7 mouse cellular contexts compared by ENCODE assay signal in the genomic region with DNA sequence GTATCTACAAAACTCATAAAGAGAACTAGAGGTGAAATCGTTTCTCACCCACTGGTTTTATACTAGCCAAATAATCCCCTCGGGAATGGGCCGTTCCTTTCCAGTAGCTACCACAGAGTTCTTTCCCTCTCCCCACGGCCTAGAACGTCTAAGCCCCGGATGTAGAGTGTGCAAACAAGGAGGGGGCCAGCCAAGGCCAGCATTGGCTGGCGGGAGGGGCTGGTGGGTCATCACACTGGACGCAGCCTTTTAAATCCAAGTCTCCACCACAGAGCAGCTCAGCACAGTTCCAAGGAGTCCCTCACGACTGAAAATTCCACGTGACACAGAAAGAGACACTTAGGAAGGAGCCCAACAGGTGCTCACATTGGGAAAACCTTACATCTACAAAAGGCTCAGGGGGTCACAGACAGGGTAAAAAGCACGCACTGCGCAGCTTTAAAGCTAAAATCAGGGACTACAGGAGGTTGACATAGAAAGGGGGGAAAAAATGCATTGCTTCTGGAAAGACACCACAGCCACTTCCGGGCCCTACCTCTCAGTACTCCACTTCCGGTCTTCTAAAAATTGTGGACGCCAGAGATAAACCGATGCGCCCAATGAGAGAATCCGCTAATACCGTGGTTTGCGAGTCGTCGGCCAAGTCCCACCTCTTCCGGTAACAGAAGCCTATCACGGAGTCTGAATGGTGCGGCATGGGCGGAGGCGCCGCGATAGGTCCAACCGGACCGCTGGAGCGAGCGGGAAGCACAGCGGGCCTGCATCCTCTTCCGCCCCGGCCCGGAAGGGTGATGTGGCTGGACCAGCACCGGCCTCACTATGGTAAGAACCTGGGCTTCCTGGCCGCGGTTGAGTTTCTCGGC. TPM values are rescaled to one million over a fixed set of nuclear protein-coding genes. Genes with fewer than 3 reads are reported as not detected.
DNase-seq lines count a peak whose midpoint lies in the region; ATAC-seq and TF ChIP-seq lines count a peak whose summit lies in the region.

A gene (plus strand): TSS at position 162 of the 863 bp plus-strand sequence.
A gene (minus strand): TSS at position 647 of the 863 bp plus-strand sequence.

- no peak for TF ChIP-seq CTCF in intestine, postnatal 0 days (IDR thresholded peaks at IDR 0.05; ENCODE audit: low read depth)
- TF ChIP-seq CTCF in small intestine, adult 2 months (IDR thresholded peaks at IDR 0.05; ENCODE audit: extremely low read depth, insufficient read length, insufficient replicate concordance, low read depth, low read length), result no peak

- H3K4me1 ChIP-seq in embryonic facial prominence, embryonic 10.5 days, result peaks cover 13% of the 10 kb centered on the region
- no peaks in the 10 kb centered on the region for H3K4me1 ChIP-seq in intestine, postnatal 0 days (replicated peaks; ENCODE audit: control insufficient read depth, insufficient read depth, low read length)
- peaks cover 5% of the 10 kb centered on the region; the same call in 1 of the 2 replicates for H3K4me1 ChIP-seq in midbrain, embryonic 12.5 days
- no peaks in the 10 kb centered on the region for H3K4me1 ChIP-seq in small intestine, adult 2 months (ENCODE audit: control insufficient read depth, insufficient read depth, insufficient read length, low read length)

- peak; percentile 100 for ATAC-seq in intestine, postnatal 0 days
- ATAC-seq in midbrain, embryonic 12.5 days (ENCODE audit: low FRiP score, low read depth), result peak; percentile 100

- 4% methylated on average over 41 of the region's 41 CpGs for WGBS in embryonic facial prominence, embryonic 10.5 days
- WGBS in intestine, postnatal 0 days, result 2% methylated on average over 41 of the region's 41 CpGs
- WGBS in midbrain, embryonic 12.5 days, result 2% methylated on average over 40 of the region's 41 CpGs
- WGBS in small intestine, adult 2 months, result 2% methylated on average over 41 of the region's 41 CpGs

- peak; percentile 83 for TF ChIP-seq POLR2A in small intestine, adult 2 months (IDR thresholded peaks at IDR 0.05; ENCODE audit: low read depth, low read length)

- H3K36me3 ChIP-seq in embryonic facial prominence, embryonic 10.5 days (replicated peaks), result peaks cover 7% of the 10 kb centered on the region
- no peaks in the 10 kb centered on the region for H3K36me3 ChIP-seq in intestine, postnatal 0 days (ENCODE audit: control insufficient read depth, insufficient read depth)
- no peaks in the 10 kb centered on the region for H3K36me3 ChIP-seq in midbrain, embryonic 12.5 days
- no peaks in the 10 kb centered on the region for H3K36me3 ChIP-seq in small intestine, adult 2 months (ENCODE audit: control insufficient read depth, insufficient read depth, low read length)

- no peaks in the 10 kb centered on the region for H3K27me3 ChIP-seq in embryonic facial prominence, embryonic 10.5 days (replicated peaks; ENCODE audit: low read depth, poor library complexity, severe bottlenecking)
- no peaks in the 10 kb centered on the region for H3K27me3 ChIP-seq in intestine, postnatal 0 days (replicated peaks; ENCODE audit: control insufficient read depth, insufficient read depth, low read length)
- H3K27me3 ChIP-seq in midbrain, embryonic 12.5 days, result no peaks in the 10 kb centered on the region
- H3K27me3 ChIP-seq in small intestine, adult 2 months (ENCODE audit: control insufficient read depth, insufficient read depth, low read length), result no peaks in the 10 kb centered on the region

- peak within 1 kb of the TSS; percentile 98 for H3K4me3 ChIP-seq in embryonic facial prominence, embryonic 10.5 days
- H3K4me3 ChIP-seq in intestine, postnatal 0 days (ENCODE audit: low read depth, low read length), result peak within 1 kb of the TSS; percentile 62
- peak within 1 kb of the TSS; percentile 94 for H3K4me3 ChIP-seq in midbrain, embryonic 12.5 days
- peak within 1 kb of the TSS; percentile 75 for H3K4me3 ChIP-seq in small intestine, adult 2 months (ENCODE audit: low read depth, low read length)

- no peaks in the 10 kb centered on the region for H3K9me3 ChIP-seq in embryonic facial prominence, embryonic 10.5 days
- no peaks in the 10 kb centered on the region for H3K9me3 ChIP-seq in intestine, postnatal 0 days (ENCODE audit: control insufficient read depth)
- H3K9me3 ChIP-seq in midbrain, embryonic 12.5 days, result no peaks in the 10 kb centered on the region

- H3K4me2 ChIP-seq in intestine, postnatal 0 days (replicated peaks; ENCODE audit: low read depth), result peak within 1 kb of the TSS; percentile 87
- peak within 1 kb of the TSS; percentile 86 for H3K4me2 ChIP-seq in midbrain, embryonic 12.5 days (replicated peaks)

- H3K9ac ChIP-seq in intestine, postnatal 0 days (ENCODE audit: low read depth, low read length), result peak within 1 kb of the TSS; percentile 58
- peak within 1 kb of the TSS; percentile 95 for H3K9ac ChIP-seq in midbrain, embryonic 12.5 days (replicated peaks)

- H3K27ac ChIP-seq in embryonic facial prominence, embryonic 10.5 days (replicated peaks), result peak within 1 kb of the TSS; percentile 97
- peak within 1 kb of the TSS; percentile 83 for H3K27ac ChIP-seq in intestine, postnatal 0 days (ENCODE audit: low read depth, low read length)
- H3K27ac ChIP-seq in midbrain, embryonic 12.5 days (replicated peaks), result peak within 1 kb of the TSS; percentile 79
- peak within 1 kb of the TSS; percentile 80 for H3K27ac ChIP-seq in small intestine, adult 2 months (ENCODE audit: insufficient read depth, low read depth, low read length)

- peak; percentile 97 for DNase-seq in adrenal gland, postnatal 10 days
- DNase-seq in embryonic facial prominence, embryonic 10.5 days (ENCODE audit: low spot score), result peak; percentile 96
- peak; percentile 89 for DNase-seq in gonadal fat pad, adult 2 months (ENCODE audit: low read depth)
- peak; percentile 96 for DNase-seq in left cerebral cortex, postnatal 4 days

- intact Hi-C loops in left cerebral cortex, postnatal 4 days (cut with DNase I), result loop anchor here (5.0 kb wide), 1 partner anchor 347 kb away; a partner anchor contains a TSS

RNA-seq across cellular contexts. Expression of the first gene that starts in this region (rescaled TPM):
- total RNA-seq in adrenal gland, postnatal 10 days (2021), result 10 to 100 TPM; 17.8 to 18.7 TPM
- 71.3 and 72.8 TPM in 2 replicates for polyA plus RNA-seq in embryonic facial prominence, embryonic 10.5 days (2016; fragmentation: Nextera tagmentation; extraction: Ambion mirVana)
- 5.5 and 7.1 TPM in 2 replicates for polyA plus RNA-seq in gonadal fat pad, adult 2 months (2012; rRNA removed)
- polyA plus RNA-seq in intestine, postnatal 0 days (2015; fragmentation: Nextera tagmentation; extraction: Ambion mirVana), result 85.7 and 90.2 TPM in 2 replicates
- 10 to 100 TPM; 34.8 to 38.9 TPM for total RNA-seq in left cerebral cortex, postnatal 4 days (2021)
- 56.0 and 61.8 TPM in 2 replicates for polyA plus RNA-seq in midbrain, embryonic 12.5 days (2016; fragmentation: Nextera tagmentation; extraction: Ambion mirVana)
- polyA plus RNA-seq in small intestine, adult 2 months (2012; rRNA removed), result 0.85 and 1.6 TPM in 2 replicates

RNA-seq across cellular contexts. Expression of the second gene that starts in this region (rescaled TPM):
- 10 to 100 TPM; 12.2 to 13.7 TPM for total RNA-seq in adrenal gland, postnatal 10 days (2021)
- polyA plus RNA-seq in embryonic facial prominence, embryonic 10.5 days (2016; fragmentation: Nextera tagmentation; extraction: Ambion mirVana), result 6.9 and 8.5 TPM in 2 replicates
- polyA plus RNA-seq in gonadal fat pad, adult 2 months (2012; rRNA removed), result 1.4 and 1.8 TPM in 2 replicates
- 14.8 and 16.5 TPM in 2 replicates for polyA plus RNA-seq in intestine, postnatal 0 days (2015; fragmentation: Nextera tagmentation; extraction: Ambion mirVana)
- total RNA-seq in left cerebral cortex, postnatal 4 days (2021), result 10 to 100 TPM; 12.4 to 17.7 TPM
- 11.9 and 12.4 TPM in 2 replicates for polyA plus RNA-seq in midbrain, embryonic 12.5 days (2016; fragmentation: Nextera tagmentation; extraction: Ambion mirVana)
- polyA plus RNA-seq in small intestine, adult 2 months (2012; rRNA removed), result 0.19 and 0.27 TPM in 2 replicates

Comparison
In these comparisons a context has a peak if more than half of its experiments do, and no peak if none do; other contexts are left out.
1. Peak in every context shown above with its lines: DNase-seq, ATAC-seq, H3K4me3 ChIP-seq and H3K27ac ChIP-seq.